Mouse (Mus musculus) c-Kit-negative CD71-positive TER-119-positive erythroid progenitor cells, embryonic 14.5 days (primary cell): ENCODE results near the gene Kyat1.
"Not testable (repeated sequence)": the region's sequence is repeated elsewhere in the genome, so short reads cannot be mapped to it uniquely, and the experiment has no call there.

Experiments used
- DNase-seq: peaks from one replicate; pipeline ENCODE4 v3.0.0-alpha.2; 2013; ENCODE audit warnings: low read depth, low spot score

Gene Kyat1

DNA sequence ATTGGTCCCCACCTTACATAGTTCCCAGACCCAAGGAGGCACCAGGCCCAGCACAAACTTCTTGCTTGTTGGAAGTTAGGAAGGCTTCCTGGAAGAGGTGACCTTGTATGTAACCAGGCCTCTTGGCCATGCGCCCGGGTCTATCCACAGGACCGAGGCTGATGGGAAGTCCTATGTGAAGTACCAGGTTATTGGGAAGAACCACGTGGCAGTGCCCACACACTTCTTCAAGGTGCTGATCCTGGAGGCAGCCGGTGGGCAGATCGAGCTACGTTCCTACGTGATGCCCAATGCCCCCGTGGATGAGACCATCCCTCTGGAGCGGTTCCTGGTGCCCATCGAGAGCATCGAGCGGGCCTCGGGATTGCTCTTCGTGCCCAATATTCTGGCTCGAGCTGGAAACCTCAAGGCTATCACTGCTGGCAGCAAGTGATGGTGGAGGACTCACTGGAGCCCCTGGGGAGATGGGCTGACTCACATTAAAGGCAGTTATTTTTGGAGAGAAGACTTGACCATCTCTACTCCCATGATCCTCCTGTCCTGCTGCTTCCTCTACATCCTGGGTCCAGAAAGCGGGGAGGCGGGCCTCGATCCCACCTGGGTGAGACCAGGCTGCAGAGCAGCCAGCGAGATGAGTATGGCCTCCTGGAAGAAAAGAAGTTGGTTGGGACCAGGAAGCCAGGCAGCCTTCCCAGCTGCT lies 32.0 kb downstream of the Kyat1 start:
- no peak for DNase-seq

DNA sequence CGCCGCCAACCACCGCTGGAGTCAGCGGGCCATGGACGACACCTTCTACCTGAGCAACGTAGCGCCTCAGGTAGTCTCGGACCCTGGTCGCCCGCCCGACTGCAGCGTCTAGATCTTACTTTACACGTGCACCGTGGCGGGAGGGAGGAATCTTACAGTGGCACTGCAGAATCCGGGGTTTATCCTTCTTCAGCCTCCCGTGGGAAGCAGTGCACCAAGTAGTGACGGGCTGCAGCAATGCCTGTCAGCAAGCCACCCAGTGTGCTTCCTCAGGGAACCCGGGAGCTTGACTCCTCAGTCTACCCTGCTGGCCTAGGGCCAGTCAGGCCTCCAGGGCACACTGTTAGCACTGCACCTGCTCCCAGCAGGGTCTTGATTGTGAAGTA lies 33.7 kb downstream of the Kyat1 start:
- no peak for DNase-seq

DNA sequence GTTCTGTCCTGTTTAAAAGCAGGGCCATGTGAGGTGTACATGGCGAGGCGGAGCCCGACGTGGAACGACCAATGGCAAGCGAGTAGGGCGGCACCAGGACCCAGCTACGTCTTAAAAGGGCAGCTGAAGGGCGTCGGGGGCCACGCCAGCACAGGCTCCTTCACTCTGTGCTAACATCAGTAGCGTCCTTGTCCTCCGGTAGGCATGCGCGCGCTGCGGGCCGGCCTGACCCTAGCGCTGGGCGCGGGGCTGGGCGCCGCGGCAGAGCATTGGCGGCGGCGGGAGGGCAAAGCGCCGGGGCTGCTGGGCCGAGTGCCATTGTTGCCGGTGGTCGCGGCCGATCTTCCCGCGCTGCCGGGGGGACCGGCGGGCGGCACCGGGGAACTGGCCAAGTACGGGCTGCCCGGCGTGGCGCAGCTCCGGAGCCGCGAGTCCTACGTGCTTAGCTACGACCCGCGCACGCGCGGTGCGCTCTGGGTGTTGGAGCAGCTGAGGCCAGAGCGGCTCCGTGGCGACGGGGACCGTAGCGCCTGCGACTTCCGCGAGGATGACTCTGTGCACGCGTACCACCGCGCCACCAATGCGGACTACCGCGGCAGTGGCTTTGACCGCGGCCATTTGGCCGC lies 34.2 kb downstream of the Kyat1 start, which contains the start of gene Endog:
Gene Endog (plus strand): TSS at position 123 of the 626 bp plus-strand sequence.
- DNase-seq, result no peak

DNA sequence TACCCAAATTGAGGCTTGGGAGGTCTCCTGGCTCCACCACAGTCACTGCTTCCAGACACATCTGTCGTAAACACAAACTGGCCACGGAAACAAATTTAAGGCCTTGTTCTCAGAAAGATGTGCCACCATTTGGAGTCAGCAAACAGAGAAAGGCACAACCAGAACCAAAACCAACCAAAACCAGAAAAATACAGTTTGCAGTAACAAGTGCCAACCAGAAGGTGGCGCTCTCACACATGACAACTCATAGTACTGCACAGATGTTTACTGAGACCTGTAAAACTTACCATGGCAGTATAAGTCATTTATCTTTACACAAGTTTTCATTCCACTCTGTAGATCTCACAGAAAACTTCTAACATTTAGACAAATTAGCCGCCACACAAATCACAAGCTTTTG lies 39.0 kb downstream of the Kyat1 start:
- DNase-seq, result no peak

DNA sequence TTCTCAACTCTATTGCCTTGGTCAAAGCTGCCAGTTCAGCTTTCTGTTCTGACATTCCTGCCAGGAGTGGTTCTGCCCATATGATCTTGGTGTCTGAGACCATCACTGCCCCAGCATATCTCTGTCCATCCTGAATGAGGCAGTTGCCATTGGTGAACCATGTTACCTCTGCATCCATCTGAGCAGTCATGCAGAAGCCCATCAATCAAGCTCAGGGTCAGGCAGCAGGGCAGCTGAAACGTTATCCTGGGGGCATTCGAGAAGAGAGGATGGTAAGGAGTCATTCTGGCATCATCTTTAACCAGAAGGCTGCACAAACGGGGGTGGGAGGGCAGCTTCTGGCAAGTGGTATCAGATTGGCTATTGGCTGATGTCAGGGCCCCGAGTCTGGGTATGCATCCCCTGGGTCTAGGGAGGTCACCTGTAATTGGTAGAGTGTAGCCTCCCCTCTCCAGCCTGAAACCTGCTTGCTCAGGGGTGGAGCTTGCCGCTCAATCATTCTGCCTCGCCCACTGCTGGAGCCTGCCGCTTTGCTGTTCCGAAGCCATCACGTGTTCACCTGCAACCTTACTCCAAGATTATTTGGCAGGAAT lies 41.2 kb downstream of the Kyat1 start:
- DNase-seq, result no peak

DNA sequence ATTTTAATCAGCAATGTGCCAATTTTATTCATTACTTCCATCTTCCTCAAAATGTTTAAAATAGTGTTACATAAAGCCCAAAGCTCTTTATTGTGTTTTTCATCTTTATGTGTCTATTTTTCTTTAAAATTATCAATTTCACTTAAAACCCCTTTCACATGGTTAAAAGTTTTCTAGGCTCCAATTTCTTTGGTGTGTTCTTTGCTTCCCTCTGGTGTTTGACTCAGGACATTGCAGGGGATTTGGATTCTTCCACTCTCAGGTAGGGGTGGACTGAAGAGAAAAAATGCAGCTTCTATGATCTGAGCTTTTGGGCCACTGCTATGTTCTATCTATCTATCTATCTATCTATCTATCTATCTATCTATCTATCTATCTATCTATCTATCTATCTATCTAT lies 43.8 kb downstream of the Kyat1 start:
- DNase-seq, result no peak

DNA sequence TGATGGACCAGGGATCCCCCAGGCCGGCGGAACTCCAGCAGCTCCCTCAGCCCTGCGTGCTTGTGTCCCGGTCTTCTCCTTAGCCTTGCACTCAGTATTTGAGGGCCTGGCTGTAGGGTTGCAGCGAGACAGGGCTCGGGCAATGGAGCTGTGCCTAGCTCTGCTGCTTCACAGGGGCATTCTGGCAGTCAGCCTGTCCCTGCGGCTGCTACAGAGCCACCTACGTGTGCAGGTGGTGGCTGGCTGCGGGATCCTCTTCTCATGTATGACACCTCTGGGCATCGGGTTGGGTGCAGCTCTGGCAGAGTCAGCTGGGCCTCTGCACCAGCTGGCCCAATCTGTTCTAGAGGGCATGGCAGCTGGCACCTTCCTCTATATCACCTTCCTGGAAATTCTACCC lies 45.8 kb downstream of the Kyat1 start:
- not testable (repeated sequence) for DNase-seq

DNA sequence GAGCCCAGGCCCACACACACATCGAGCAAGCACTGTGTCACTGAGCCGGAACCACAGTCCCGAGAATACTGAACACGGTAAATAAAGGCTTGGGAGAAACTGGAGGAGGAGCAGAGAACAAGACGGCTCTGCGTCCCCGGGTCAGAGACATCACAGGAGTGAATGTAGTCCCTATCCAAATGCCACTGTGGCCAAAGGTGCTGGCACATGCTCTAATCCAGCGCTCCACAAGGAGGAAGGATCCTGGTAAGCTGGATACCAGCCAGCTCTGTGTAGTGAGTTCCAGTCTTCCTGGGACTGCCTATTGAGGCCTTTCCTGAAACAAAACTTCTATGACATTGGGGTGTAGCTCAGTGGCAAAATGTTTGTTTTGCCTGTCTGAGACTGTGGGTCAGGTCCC lies 53.0 kb downstream of the Kyat1 start:
- no peak for DNase-seq

DNA sequence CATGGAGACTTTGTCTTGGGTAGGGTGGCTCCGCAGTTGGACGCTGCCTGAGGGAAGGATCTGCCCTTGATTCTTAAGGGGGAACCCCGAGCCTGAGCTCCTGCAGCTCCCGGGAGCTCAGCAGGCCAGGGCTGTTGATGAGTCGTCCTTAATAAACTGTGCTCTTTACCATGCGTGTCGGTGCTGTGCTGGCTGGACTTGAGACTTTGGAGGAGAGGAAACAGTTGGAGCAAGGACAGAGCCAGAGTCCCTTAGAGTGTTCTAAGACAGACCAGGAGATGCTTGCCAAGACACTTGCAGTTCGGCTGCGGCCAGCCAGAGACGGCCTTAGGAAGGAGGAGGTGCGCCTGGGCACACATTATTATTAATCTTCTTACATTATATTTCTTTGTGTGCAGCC lies 53.8 kb downstream of the Kyat1 start:
- no peak for DNase-seq

DNA sequence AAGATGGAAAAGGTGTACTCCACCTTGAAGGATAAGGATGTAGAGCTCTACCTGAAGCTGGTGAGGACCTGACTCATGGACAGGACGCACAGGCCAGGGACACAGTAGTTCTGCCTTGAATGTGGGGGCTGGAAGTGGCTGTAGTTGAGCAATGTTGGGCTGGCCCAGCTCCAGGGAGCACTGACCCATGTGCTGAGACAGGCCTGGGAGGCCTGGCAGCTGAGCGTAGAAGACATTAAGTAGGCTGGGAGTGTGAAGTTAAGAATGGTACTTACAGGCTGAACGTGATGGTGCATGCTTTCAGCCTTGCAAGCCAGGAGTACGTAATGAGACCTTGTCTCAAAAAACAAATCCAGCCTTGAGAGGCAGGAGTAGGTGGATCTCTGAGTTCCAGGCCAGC lies 58.2 kb downstream of the Kyat1 start:
- DNase-seq, result no peak

DNA sequence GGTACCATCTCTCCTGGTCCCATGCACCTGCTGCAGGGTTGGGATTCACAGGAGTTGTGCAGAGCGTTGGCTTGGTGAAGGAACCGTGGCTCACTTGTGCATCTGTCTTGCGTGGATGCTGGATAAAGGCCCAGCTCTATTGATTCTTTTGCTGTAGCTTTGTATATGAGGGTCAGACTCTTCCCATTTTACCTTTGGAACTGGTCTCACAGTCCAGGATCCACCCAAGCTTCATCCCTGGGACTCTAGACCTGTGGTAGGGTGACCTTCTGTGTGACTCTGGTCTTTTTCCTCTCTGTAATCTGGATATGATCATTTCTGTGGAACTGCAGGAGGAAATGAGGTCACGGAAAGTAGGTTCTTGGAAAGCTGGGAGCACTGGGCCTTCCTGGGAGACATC lies 61.2 kb downstream of the Kyat1 start:
- DNase-seq, result no peak

DNA sequence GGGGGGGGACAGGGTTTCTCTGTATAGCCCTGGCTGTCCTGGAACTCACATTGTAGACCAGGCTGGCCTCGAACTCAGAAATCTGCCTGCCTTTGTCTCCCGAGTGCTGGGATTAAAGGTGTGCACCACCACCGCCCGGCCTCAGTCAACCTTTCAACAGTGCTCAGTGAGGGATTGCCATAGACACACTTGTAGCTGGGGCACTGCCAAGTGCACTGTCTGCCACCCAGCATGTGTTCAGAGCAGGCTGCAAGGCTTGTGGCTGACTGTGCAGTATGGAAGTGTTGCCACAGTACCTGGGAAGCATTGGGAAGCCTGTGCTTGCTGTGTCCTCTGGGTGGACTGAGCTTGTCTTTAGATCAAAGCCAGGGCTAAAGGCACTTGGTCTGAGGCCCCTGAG lies 65.6 kb downstream of the Kyat1 start:
- not testable (repeated sequence) for DNase-seq

DNA sequence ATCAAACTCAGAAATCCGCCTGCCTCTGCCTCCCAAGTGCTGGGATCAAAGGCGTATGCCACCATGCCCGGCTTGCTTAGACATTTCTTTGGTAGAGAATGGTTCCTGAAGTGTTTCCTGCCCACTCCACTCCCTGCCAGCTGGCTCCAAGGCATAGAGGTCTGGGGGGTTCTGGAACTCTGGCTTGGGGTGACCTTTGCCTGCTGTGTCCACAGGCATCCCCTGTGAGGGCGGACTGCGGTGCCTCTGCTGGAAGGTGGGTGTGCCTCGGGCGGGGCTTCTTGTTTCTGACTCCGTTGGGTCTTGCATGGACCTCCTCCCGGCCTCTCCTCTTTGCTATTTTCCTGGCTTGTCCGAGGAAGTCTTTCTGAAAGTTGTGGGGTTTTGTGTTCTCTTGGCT lies 69.2 kb downstream of the Kyat1 start:
- DNase-seq, result no peak
